Mouse (Mus musculus) T-cell, adult 2 months (primary cell): ENCODE results near the gene Syne4.
A peak's percentile ranks its signal among the peaks of the same experiment; 100 is the strongest.

Experiments
- DNase-seq: peaks from one replicate; pipeline ENCODE4 v3.0.0; 2022; ENCODE audit warnings: low spot score

Gene Syne4

DNA sequence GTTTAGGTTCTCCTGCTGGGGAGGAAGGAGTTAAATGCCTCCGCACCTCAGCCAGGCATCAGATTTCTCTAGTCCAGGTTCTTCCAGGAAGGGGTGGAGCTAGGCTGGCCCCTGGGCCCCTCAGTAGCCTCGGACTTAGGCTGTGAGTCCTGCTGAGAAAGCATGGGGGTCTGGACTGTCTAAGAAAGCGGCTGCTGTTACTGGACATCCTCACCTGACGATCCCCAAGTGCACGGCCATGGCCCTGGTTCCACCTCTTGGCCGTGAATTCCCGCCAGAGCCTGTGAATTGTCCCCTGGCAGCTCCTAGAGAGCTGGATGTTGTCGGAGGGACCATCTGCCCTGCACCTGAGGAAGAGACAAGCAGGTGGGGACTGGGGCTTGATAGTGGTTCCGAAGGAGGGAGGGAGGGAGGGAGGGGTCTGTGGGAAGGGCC lies at the start of gene Syne4:
Gene Syne4, plus strand, starts transcription at position 87 of the 435 bp plus-strand sequence.
- DNase-seq: no peak

- no peak for DNase-seq
Observed at GRCm38 (mm10) chr7:30265041-30265440, 49.6 kb upstream of the Syne4 start.

- no peak for DNase-seq
Observed at GRCm38 (mm10) chr7:30265531-30265930, 49.1 kb upstream of the Syne4 start.

DNA sequence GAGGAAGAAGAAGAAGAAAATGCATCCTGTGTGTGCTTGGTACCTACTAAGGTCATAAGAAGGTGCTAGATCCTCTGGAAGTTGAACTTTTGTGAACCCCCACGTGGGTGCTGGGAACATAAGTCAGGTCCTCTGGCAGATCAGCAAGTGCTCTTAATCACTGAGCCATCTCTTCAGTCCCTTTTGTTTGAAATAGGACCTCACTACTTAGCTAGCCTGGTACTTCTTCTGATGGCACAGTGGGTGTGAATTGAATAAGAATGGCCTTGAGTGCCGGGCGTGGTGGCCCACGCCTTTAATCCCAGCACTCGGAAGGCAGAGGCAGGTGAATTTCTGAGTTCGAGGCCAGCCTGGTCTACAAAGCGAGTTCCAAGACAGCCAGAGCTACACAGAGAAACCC lies 48.7 kb upstream of the Syne4 start:
- DNase-seq: no peak

DNA sequence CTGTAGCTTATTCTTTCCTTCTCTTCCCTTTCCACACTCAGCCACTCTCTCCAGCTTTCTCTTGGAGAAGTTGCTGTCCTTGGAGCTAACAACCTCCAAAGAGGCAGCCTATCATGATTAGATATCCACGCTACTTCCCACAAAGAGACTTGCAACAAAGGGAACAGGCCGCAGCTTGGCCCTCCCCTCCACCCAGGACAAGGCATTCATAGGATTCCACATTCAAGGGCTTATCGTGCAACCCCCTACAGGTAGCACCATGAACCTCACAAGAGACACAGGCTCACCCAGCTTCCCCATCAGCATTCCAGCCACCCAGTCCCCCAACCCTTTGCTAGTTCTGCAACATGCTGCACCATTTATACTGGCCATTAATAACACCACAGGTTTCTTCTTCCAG lies 47.8 kb upstream of the Syne4 start:
- DNase-seq: no peak

DNA sequence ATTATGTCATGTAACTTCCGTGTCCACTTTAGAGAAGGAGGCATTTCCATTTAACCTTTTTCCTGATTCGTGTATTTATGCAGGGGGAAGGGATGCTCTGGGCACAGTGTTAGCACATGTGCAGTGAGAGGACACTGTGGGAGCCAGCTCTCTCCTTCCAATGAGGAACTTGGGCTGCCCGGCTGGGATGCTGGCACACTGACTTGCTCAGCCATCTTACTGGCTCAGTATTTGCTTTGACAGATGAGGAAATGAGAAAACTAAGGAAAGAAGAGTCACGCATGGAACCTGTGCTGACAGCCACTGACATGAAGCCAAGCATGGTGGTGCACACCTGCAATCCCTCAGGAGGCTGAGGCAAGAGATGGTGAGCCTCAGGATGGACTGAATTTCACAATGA lies 45.0 kb upstream of the Syne4 start:
- no peak for DNase-seq

DNA sequence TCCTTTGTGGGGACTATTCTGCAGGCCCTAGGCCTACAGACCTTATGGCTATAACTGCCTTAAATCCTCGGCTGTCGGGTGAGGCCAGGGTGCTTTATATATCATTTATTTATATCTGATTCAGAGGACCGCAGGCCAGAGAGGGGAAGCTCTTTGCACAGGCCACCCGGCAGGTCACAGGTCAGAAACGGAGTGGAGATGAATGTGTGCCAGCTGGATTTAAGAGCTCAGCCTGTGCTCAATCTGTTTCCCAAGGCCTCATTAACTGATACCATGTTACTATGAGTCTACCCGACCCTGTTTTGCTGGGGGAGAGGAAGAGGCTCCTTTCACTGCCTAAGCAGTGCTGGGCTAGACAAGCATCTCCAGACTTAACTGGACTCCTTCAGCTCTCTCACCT lies 40.2 kb upstream of the Syne4 start:
- no peak for DNase-seq

- DNase-seq: no peak
Observed at GRCm38 (mm10) chr7:30278911-30279310, 35.7 kb upstream of the Syne4 start.

GRCm38 (mm10) chr7:30279536-30279935 lies 35.1 kb upstream of the Syne4 start:
- DNase-seq: no peak

DNA sequence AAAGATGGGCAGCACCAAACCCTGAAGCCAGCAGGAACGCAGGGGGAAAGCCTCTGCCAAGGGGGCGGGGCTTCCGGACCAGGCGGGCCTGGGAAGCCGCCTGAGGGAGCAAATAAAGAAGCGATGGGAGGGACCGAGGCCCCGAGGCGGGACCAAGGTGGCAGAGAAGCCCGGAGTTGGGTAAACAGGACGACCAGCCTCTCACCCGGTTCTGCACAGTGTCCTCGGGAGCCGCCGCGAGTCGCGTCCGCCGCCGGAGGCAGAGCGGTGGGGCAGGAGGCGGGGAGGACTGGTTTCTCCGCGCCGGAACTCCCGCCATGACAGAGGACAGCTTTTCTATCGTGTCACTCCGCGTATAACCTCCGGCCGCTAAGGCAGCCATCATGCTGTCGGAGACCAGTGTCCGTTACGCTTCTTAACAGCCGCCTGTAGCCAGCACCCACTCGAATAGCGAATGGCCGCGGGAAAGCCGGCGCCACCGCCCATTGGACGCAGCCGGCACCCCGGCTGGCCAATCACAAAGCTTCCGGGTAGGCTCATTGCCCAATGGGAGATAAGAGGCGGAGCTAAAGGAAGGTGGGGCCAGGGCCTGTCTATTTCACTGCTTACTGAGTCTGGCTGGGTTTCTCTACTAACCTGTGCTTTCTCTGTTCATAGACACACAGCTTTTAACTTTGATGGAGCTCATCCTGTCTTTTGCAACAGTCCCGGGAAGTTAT lies 34.5 kb upstream of the Syne4 start, which contains the start of the genes Thap8 and Wdr62:
Gene Thap8, plus strand, starts transcription at position 144 of the 719 bp plus-strand sequence.
Gene Wdr62, minus strand, starts transcription at position 469 of the 719 bp plus-strand sequence.
- DNase-seq: peak; percentile 91

- DNase-seq: peak; percentile 84
Observed at GRCm38 (mm10) chr7:30280670-30281138, 33.9 kb upstream of the Syne4 start.

- no peak for DNase-seq
Observed at GRCm38 (mm10) chr7:30281522-30281921, 33.1 kb upstream of the Syne4 start.

GRCm38 (mm10) chr7:30282740-30283139 lies 31.9 kb upstream of the Syne4 start:
- DNase-seq: no peak

DNA sequence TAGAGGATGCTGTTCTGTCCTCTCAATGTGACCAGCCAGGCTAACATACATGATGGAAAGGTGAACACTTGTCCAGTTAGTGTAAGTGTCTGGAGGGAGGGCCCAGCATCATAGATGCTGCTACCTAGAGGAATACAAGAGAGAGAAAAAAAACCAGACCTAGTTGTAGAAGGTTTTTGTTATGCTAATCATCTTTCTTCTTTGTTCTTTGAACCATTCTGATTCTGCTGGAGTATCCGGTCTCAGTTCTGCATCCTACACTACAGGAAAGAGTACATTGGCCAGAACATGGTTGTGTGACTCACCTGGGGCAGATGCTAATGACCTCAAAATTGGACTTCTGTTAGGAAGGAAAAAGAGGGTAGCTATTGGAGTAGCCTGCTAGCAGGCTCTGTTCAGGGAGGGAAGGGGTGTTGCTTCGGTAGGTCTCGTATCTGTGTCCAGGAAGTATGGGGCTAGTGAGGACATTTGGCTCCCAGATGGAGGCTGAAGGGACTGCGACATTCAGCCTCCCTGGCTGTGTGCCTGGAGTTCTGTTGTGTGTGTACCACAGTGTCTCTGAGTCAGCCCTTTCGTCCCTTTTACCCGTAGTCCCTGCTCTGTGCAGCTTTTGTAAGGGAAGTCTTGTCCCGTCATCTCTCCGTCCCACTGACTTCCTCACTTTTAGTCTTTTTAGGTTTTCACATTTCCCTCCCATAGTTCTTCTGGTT lies 27.8 kb upstream of the Syne4 start:
- no peak for DNase-seq

GRCm38 (mm10) chr7:30288046-30288445 lies 26.6 kb upstream of the Syne4 start:
- no peak for DNase-seq

DNA sequence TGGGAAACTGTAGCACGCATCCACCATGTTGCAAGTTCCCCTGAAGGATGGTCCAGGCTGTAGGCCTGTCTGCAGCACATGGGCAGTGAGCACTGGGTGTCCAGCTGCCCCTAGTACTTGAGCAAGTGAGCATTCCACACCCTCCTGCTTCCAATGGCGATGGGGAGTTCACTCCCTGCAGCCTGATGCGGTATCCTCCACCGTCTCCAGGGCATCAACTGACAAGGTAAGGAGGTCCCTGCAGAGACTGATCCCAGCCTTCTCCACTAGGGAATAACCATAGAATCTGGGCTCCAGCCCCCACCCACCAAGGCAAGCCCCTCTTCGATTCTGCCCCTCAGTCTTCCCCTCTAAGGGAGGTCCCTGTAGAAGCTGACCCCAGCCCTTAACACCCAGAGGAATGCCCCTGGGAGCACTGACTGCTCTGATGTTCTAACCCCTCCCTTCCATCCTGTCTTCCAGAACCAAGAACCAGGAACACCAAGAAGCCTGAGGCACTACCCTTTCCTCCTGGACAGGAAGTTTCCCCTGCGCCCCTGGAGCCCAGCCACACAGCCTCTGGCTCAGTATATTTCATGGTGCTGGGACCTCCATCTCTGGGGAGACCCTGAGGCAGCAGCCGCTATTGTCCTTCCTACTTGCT lies 25.4 kb upstream of the Syne4 start:
- DNase-seq: no peak

GRCm38 (mm10) chr7:30289714-30290399 lies 24.8 kb upstream of the Syne4 start:
- DNase-seq: no peak

DNA sequence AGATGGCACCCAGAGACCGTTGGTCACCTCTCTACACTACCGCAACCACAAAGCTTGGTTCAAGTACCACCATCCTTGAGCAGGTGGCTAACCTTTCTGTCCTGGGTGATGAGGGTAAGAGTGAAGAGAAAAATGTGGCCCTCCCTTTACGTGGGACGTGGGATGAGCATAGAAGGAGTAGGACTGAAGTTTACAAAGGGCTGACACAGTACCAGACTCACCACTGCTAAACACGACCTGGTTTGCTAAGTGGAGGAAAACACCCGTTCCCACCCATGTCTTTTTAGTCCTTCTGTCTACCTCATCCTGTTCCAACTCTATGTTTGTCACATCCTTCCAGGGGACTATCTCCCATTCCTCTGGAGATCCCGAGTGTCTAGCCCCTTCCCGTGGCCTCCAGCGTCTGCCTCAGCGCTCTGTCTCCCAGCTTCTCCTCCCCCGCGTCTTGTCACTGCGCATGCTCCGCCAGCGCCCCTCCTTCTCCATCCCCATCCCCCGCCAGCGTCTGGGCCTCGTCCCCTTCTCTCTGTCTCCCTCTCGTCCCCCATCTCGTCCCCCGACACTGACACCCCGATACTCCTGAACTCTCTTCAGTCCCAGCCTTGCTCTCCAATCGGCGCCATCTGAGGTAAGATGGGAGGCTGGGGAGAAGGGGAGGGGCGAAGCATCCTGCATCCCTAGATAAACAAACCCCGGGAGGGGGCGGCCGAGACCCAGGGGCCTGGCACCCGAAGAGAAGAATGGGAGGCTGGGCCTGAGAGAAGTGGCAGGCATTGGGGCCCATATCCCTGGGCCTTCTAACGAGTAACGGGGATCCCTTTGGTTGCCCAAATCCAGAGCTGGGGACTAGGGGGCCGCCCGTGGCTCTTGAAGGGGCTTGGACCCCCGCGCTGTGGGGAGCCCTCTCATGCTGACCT lies 23.1 kb upstream of the Syne4 start, which contains the start of gene Clip3:
Gene Clip3, plus strand, starts transcription at position 514 of the 917 bp plus-strand sequence.
- DNase-seq: peak; percentile 16

GRCm38 (mm10) chr7:30293795-30294194 lies 20.8 kb upstream of the Syne4 start:
- DNase-seq: no peak

DNA sequence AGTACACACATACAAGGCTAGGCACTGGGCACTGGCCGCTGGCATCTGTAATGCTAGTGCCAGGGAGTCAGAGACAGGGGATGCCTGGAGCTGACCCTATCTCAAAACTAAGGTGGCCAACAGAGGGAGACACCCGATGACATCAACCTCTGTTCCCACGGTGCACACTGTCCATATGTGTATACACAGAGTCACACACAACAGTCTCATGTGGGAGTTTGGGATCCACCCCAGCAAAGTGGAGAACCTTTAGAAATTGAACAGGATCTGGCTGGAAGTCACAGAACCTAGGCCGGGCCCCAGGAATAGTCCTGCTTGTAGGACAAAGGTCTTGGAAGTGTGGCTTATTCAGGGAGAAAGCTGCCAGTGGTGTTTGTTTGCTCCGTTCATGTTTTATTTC lies 20.3 kb upstream of the Syne4 start:
- DNase-seq: no peak

DNA sequence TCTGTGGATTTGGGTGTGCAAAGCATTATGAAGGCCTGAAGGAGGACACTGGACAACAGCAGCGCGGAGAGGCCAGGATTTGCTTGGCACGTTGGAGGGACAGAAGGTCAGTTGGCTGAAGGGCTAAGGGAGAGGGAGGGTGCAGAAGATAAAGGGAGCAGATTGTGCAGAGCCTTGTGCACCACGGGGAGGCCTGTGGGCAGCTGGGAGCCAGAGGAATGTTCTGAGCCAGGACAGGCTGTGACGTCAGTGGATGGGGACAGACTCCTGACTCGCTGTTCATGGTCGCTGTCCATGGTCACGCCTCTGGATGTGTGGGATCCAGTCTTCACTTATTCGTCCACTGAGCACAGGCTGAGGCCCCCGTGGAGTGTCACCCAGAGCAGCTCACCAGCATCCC lies 19.5 kb upstream of the Syne4 start:
- no peak for DNase-seq
